Mouse (Mus musculus) embryonic fibroblast, embryonic 13.5 days (primary cell): ENCODE data around the gene Mrpl18.

Experiments used
- CTCF ChIP-seq: IDR thresholded peaks from 2 replicates; pipeline ENCODE4 v1.5.1; 2011; ENCODE audit warnings: mild to moderate bottlenecking, control low read depth, low read length, moderate library complexity, borderline replicate concordance; ENCODE audit not compliant: insufficient read depth
- POLR2A ChIP-seq: IDR thresholded peaks from 2 replicates; pipeline ENCODE4 v1.6.1; 2011; ENCODE audit warnings: low read depth, mild to moderate bottlenecking, control low read depth, low read length, moderate library complexity

- TF ChIP-seq CTCF = no peak
- no peak for TF ChIP-seq POLR2A
Measured at GRCm38 (mm10) chr17:12909361-12910280, 6.5 kb downstream of the Mrpl18 start, which contains the start of gene Pnldc1.
